Mouse (Mus musculus): ENCODE data around the gene Ttc38. TPM values are rescaled to one million over a fixed set of nuclear protein-coding genes. Genes with fewer than 3 reads are reported as not detected.
"Not testable (repeated sequence)": the region's sequence is repeated elsewhere in the genome, so short reads cannot be mapped to it uniquely, and the experiment has no call there.

Gene Ttc38
- polyA plus RNA-seq, 1 experiment from 2014 or later: 6.6 TPM

DNA sequence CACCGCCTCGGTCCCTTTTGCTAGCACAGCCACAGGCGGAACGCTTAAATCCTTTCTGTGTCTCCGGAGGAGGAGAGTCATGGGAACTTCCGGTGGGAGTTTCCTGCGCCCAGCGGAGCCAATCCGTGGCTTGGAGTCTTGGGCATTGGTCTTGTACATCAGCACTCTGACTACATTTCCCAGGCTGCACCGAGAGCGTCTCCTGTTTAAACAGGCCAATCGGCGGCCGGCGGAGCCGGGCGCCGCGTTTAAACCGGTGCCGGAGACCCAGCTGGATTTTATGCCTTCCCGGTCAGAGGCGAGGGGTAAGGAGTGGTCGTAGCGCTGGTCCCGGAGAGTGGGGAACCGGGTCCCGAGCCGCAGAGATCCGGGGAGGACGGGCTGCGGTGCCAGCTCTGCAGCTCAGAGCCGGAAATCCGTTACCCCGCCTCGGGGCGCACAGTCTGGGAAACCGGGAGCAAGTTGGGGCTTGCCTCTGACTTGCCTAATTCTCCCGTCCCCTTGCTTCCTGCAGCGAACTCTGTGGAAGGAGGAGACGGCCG lies 27.5 kb downstream of the Ttc38 start, which contains the start of gene Gtse1:
TSS of gene Gtse1 (plus strand) at position 256 of the 542 bp plus-strand sequence.
- Histone ChIP-seq H3K36me3 (ENCODE audit: control insufficient read depth, insufficient read depth, low read length) (peaks cover 34% of the 10 kb centered on the region), H3K9me3 (ENCODE audit: control insufficient read depth, low read length) (no peaks in the 10 kb centered on the region), H3K4me2 (ENCODE audit: low read length) (peak within 1 kb of the TSS; percentile 77), H3K27ac (ENCODE audit: low read depth) (peak within 1 kb of the TSS; percentile 5; the same call in 1 of the 2 replicates), H3K27me3 (replicated peaks; ENCODE audit: control insufficient read depth, insufficient read depth, low read length) (no peaks in the 10 kb centered on the region), H3K9ac (ENCODE audit: low read length) (peak within 1 kb of the TSS; percentile 65), H3K4me1 (replicated peaks; ENCODE audit: control insufficient read depth, insufficient read depth, low read length) (peaks cover 16% of the 10 kb centered on the region), H3K4me3 (ENCODE audit: low read depth, low read length) (peak within 1 kb of the TSS; percentile 71)
- WGBS: under 1% methylated on average over 42 of the region's 42 CpGs
- ATAC-seq (replicated peaks; ENCODE audit: low FRiP score, low TSS enrichment, low read depth) (peak; percentile 96), DNase-seq (ENCODE audit: low spot score) (peak; percentile 93)

DNA sequence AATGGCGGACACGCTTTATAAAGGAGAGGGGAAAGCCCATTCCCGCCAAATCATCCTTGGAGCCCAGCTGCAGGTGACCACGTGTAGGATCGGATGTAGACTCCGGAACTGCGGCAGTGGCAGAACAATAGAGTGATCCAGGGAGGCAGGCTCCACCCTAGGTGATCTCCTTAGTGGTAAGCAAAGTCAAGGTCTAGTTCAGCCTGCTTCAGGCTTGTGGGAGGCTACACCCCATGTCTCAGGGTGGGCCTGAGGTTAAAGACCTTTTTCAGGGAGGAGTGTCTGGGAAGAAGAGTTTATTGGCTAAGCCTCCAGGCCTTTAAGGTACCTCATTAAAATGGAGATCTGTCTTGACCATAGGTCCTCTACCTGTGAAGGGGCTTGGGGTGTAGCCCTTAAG lies 33.8 kb downstream of the Ttc38 start:
- peaks cover 84% of the 10 kb centered on the region for H3K36me3 ChIP-seq (ENCODE audit: control insufficient read depth, insufficient read depth, low read length)
- not testable (repeated sequence) for H3K4me2 ChIP-seq (ENCODE audit: low read length); H3K4me3 ChIP-seq (ENCODE audit: low read depth, low read length); H3K27me3 ChIP-seq (replicated peaks; ENCODE audit: control insufficient read depth, insufficient read depth, low read length); H3K27ac ChIP-seq (ENCODE audit: low read depth); H3K9me3 ChIP-seq (ENCODE audit: control insufficient read depth, low read length); H3K9ac ChIP-seq (ENCODE audit: low read length); DNase-seq (ENCODE audit: low spot score); ATAC-seq (replicated peaks; ENCODE audit: low FRiP score, low TSS enrichment, low read depth); H3K4me1 ChIP-seq (replicated peaks; ENCODE audit: control insufficient read depth, insufficient read depth, low read length)
- 94% methylated on average over 7 of the region's 7 CpGs for WGBS

DNA sequence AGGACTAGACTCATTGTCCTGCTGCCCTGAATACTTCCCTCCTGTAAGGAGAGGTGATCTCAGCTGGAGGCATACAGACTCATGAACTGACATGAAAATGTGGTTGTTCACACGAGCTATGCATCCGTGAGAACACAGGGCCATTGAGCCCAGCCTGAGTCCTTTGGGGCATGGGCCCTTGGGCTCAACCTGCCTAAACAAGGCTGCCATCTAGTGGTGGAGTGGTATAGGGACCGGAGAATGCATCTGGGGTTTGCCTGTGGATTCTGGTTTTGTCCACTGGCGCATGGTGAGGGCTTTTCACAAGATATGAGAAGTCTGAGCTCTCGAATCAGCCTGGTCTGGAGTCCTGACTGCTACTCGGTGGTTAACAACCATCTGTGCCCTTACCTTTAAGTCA lies 35.6 kb downstream of the Ttc38 start:
- Histone ChIP-seq H3K9ac (ENCODE audit: low read length) (no peak overlapping the region), H3K4me3 (ENCODE audit: low read depth, low read length) (no peak overlapping the region), H3K9me3 (ENCODE audit: control insufficient read depth, low read length) (no peaks in the 10 kb centered on the region), H3K27me3 (replicated peaks; ENCODE audit: control insufficient read depth, insufficient read depth, low read length) (no peaks in the 10 kb centered on the region), H3K4me2 (ENCODE audit: low read length) (no peak overlapping the region), H3K4me1 (replicated peaks; ENCODE audit: control insufficient read depth, insufficient read depth, low read length) (no peaks in the 10 kb centered on the region), H3K27ac (ENCODE audit: low read depth) (no peak overlapping the region), H3K36me3 (ENCODE audit: control insufficient read depth, insufficient read depth, low read length) (peaks cover 86% of the 10 kb centered on the region)
- DNase-seq (ENCODE audit: low spot score): peak; percentile 79
- WGBS: 45% methylated on average over 6 of the region's 6 CpGs
- 0 out of 2 replicates have a peak, but pooled peaks have one; percentile 21 for ATAC-seq (replicated peaks; ENCODE audit: low FRiP score, low TSS enrichment, low read depth)

DNA sequence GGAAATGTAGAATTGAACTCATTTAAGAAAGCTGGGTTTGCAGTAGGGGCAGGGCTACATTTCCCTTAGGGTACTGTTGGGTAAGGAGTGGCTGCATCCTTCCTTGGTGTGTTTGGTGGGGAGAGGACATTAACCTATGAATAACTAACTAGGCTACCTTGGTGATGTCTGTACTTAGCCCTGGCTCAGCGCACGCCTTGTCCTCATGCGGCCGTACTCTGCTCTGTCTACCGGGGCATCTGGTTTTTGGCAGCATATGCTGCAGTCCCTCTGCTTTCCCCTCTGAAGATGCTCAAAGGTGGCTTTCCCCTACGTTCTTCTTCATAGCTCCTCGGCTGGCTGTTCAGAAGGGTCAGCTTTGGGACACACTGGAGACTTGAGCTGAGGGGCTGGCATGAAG lies 45.2 kb downstream of the Ttc38 start:
- H3K36me3 ChIP-seq (ENCODE audit: control insufficient read depth, insufficient read depth, low read length): peaks cover 43% of the 10 kb centered on the region
- H3K4me2 ChIP-seq (ENCODE audit: low read length): no peak overlapping the region
- WGBS: 96% methylated on average over 7 of the region's 7 CpGs
- H3K27ac ChIP-seq (ENCODE audit: low read depth): no peak overlapping the region
- H3K9me3 ChIP-seq (ENCODE audit: control insufficient read depth, low read length): no peaks in the 10 kb centered on the region
- H3K4me3 ChIP-seq (ENCODE audit: low read depth, low read length): no peak overlapping the region
- no peak for DNase-seq (ENCODE audit: low spot score)
- no peak for ATAC-seq (replicated peaks; ENCODE audit: low FRiP score, low TSS enrichment, low read depth)
- H3K4me1 ChIP-seq (replicated peaks; ENCODE audit: control insufficient read depth, insufficient read depth, low read length): peaks cover 6% of the 10 kb centered on the region
- H3K27me3 ChIP-seq (replicated peaks; ENCODE audit: control insufficient read depth, insufficient read depth, low read length): no peaks in the 10 kb centered on the region
- H3K9ac ChIP-seq (ENCODE audit: low read length): no peak overlapping the region

DNA sequence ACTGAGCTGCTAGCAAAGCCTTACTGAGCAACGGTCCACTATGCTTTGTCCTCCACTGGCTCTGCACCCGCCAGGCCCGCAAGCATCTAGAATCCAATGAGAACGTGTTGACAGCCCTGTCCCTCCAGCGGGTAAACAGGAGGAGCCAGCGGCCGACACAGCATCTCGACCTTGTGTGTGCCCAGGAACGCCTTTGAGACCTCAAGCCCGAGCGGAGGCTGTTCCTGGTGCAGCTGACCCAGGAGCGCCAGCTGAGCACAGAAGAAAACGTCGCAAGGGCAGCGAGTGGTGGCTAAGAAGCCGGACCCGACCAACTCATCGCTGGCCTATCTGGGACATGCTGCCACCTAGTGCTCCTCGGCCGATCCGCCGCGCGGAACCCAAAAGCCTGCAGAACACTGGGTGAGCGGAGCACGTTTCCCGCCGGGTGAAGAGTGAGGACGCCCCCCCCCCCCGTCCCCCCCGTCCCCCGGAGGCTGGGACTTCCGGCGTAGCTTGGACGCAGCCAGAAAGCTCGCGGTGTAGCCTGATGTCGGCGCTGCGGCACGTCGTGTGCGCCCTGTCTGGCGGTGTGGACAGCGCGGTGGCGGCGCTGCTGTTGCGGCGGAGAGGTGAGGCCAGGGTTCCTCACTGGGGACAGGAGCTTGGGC lies 46.9 kb downstream of the Ttc38 start, which contains the start of gene Trmu:
TSS of gene Trmu (plus strand) at position 465 of the 650 bp plus-strand sequence.
- peak; percentile 93 for ATAC-seq (replicated peaks; ENCODE audit: low FRiP score, low TSS enrichment, low read depth)
- peak within 1 kb of the TSS; percentile 75 for H3K4me2 ChIP-seq (ENCODE audit: low read length)
- H3K4me3 ChIP-seq (ENCODE audit: low read depth, low read length): peak within 1 kb of the TSS; percentile 58
- no peaks in the 10 kb centered on the region for H3K27me3 ChIP-seq (replicated peaks; ENCODE audit: control insufficient read depth, insufficient read depth, low read length)
- peak within 1 kb of the TSS; percentile 87 for H3K9ac ChIP-seq (ENCODE audit: low read length)
- peaks cover 6% of the 10 kb centered on the region for H3K4me1 ChIP-seq (replicated peaks; ENCODE audit: control insufficient read depth, insufficient read depth, low read length)
- WGBS: 2% methylated on average over 50 of the region's 50 CpGs
- peak within 1 kb of the TSS; percentile 72 for H3K27ac ChIP-seq (ENCODE audit: low read depth)
- no peaks in the 10 kb centered on the region for H3K9me3 ChIP-seq (ENCODE audit: control insufficient read depth, low read length)
- DNase-seq (ENCODE audit: low spot score): peak; percentile 96
- peaks cover 39% of the 10 kb centered on the region for H3K36me3 ChIP-seq (ENCODE audit: control insufficient read depth, insufficient read depth, low read length)

DNA sequence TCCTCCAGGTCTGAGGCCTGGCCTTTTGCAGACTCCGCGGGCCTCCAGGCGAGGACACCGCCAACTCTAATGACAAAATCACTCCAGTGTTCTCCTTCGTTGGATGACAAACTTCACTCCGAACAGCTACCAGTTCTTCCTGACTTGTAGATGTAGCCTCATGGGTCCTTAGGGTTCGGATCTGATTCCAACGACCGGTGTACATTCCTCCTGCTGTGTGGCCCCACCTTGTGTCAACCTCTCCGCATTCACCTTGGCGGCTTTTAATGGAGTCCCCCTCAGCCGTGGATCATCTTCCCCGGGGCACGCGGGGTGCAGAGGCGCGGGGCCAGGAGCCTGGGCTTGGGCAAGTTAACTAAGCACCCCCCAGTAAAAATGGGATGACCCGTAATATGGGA lies 47.4 kb downstream of the Ttc38 start:
- no peaks in the 10 kb centered on the region for H3K9me3 ChIP-seq (ENCODE audit: control insufficient read depth, low read length)
- ATAC-seq (replicated peaks; ENCODE audit: low FRiP score, low TSS enrichment, low read depth) (peak; percentile 45), DNase-seq (ENCODE audit: low spot score) (no peak)
- peaks cover 37% of the 10 kb centered on the region for H3K36me3 ChIP-seq (ENCODE audit: control insufficient read depth, insufficient read depth, low read length)
- WGBS: 1% methylated on average over 18 of the region's 18 CpGs
- peak overlapping the region; percentile 75 for H3K4me2 ChIP-seq (ENCODE audit: low read length)
- H3K4me3 ChIP-seq (ENCODE audit: low read depth, low read length): peak overlapping the region; percentile 58
- H3K27ac ChIP-seq (ENCODE audit: low read depth): peak overlapping the region; percentile 72
- H3K9ac ChIP-seq (ENCODE audit: low read length): peak overlapping the region; percentile 87
- peaks cover 6% of the 10 kb centered on the region for H3K4me1 ChIP-seq (replicated peaks; ENCODE audit: control insufficient read depth, insufficient read depth, low read length)
- H3K27me3 ChIP-seq (replicated peaks; ENCODE audit: control insufficient read depth, insufficient read depth, low read length): no peaks in the 10 kb centered on the region

DNA sequence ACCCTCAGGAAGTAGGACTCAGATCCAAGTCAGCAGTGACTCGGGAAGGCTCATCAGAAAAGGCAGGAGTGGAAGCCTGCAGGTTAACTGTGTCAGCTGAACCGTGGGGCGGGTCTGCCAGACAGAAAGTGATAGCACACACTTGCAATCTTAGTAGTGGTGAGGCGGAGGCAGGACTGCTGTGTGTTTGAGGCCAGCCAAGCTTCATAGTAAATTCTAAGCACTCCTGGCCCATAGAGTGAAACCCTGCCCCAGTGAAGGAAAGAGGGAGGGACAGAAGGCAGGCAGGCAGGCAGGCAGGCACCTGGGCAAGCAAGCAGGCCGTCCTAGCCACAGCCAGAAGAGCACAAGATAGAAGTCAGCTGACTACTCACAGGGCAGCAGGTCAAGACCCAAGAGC lies 53.5 kb downstream of the Ttc38 start:
- Histone ChIP-seq H3K4me2 (ENCODE audit: low read length) (no peak overlapping the region), H3K4me1 (replicated peaks; ENCODE audit: control insufficient read depth, insufficient read depth, low read length) (no peaks in the 10 kb centered on the region; the same call in 1 of the 2 replicates), H3K4me3 (ENCODE audit: low read depth, low read length) (no peak overlapping the region), H3K27me3 (replicated peaks; ENCODE audit: control insufficient read depth, insufficient read depth, low read length) (no peaks in the 10 kb centered on the region), H3K9me3 (ENCODE audit: control insufficient read depth, low read length) (no peaks in the 10 kb centered on the region), H3K27ac (ENCODE audit: low read depth) (no peak overlapping the region), H3K9ac (ENCODE audit: low read length) (no peak overlapping the region), H3K36me3 (ENCODE audit: control insufficient read depth, insufficient read depth, low read length) (peaks cover 47% of the 10 kb centered on the region)
- ATAC-seq (replicated peaks; ENCODE audit: low FRiP score, low TSS enrichment, low read depth) (no peak), DNase-seq (ENCODE audit: low spot score) (no peak)
- WGBS: 82% methylated on average over 5 of the region's 5 CpGs

DNA sequence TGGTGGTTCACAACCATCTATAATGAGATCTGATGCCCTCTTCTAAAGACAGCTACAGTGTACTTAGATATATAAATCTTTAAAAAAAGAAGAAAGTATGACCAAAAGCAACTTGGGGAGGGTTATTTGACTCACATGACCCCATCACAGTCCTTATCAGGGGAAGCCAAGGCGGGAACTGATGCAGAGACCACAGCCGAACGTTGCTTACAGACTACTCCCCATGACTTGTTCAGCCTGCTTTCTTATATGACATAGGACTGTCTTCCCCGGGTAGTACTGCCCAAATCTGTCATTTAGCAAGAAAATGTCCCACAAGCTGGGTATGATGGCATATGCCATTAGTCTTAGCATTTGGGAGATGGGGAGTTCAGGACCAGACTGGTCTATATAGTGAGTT lies 57.1 kb downstream of the Ttc38 start:
- no peaks in the 10 kb centered on the region for H3K4me1 ChIP-seq (replicated peaks; ENCODE audit: control insufficient read depth, insufficient read depth, low read length)
- 89% methylated on average over 4 of the region's 4 CpGs for WGBS
- ATAC-seq (replicated peaks; ENCODE audit: low FRiP score, low TSS enrichment, low read depth) (no peak), DNase-seq (ENCODE audit: low spot score) (no peak)
- peaks cover 71% of the 10 kb centered on the region for H3K36me3 ChIP-seq (ENCODE audit: control insufficient read depth, insufficient read depth, low read length)
- no peaks in the 10 kb centered on the region for H3K9me3 ChIP-seq (ENCODE audit: control insufficient read depth, low read length)
- no peak overlapping the region for H3K4me3 ChIP-seq (ENCODE audit: low read depth, low read length)
- no peak overlapping the region for H3K27ac ChIP-seq (ENCODE audit: low read depth)
- no peak overlapping the region for H3K9ac ChIP-seq (ENCODE audit: low read length)
- H3K27me3 ChIP-seq (replicated peaks; ENCODE audit: control insufficient read depth, insufficient read depth, low read length): no peaks in the 10 kb centered on the region
- H3K4me2 ChIP-seq (ENCODE audit: low read length): no peak overlapping the region

DNA sequence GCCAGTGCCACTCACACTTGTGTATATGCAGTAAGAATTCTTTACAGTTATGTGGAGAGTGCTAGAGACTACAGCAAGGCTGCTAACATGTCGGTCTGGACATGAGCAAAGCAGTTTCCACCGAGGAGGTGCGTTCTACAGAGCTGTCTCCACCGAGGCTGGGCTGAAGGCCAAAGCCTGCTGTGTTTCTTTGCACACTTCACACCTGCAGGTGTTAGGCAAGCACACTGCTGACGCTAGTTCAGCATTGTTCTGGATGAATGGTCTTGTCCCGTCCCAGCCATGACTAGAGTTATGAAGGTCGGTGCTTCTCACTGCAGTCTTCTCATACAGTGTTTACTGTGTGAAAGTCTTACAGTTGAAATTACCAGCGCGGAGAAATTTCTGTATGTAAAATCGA lies 59.9 kb downstream of the Ttc38 start:
- Histone ChIP-seq H3K9me3 (ENCODE audit: control insufficient read depth, low read length) (no peaks in the 10 kb centered on the region), H3K27ac (ENCODE audit: low read depth) (no peak overlapping the region), H3K9ac (ENCODE audit: low read length) (no peak overlapping the region), H3K36me3 (ENCODE audit: control insufficient read depth, insufficient read depth, low read length) (peaks cover 73% of the 10 kb centered on the region), H3K27me3 (replicated peaks; ENCODE audit: control insufficient read depth, insufficient read depth, low read length) (no peaks in the 10 kb centered on the region), H3K4me2 (ENCODE audit: low read length) (no peak overlapping the region), H3K4me1 (replicated peaks; ENCODE audit: control insufficient read depth, insufficient read depth, low read length) (no peaks in the 10 kb centered on the region), H3K4me3 (ENCODE audit: low read depth, low read length) (no peak overlapping the region)
- 88% methylated on average over 10 of the region's 10 CpGs for WGBS
- ATAC-seq (replicated peaks; ENCODE audit: low FRiP score, low TSS enrichment, low read depth) (no peak), DNase-seq (ENCODE audit: low spot score) (no peak)

Data from intestine, embryonic 14.5 days (tissue).